Mouse (Mus musculus): ENCODE measurements around the gene Ccdc36. TPM values are rescaled to one million over a fixed set of nuclear protein-coding genes. Genes with fewer than 3 reads are reported as not detected.

Gene Ccdc36
- polyA plus RNA-seq, 2 experiments, result 1.3 to 2.2 TPM

DNA sequence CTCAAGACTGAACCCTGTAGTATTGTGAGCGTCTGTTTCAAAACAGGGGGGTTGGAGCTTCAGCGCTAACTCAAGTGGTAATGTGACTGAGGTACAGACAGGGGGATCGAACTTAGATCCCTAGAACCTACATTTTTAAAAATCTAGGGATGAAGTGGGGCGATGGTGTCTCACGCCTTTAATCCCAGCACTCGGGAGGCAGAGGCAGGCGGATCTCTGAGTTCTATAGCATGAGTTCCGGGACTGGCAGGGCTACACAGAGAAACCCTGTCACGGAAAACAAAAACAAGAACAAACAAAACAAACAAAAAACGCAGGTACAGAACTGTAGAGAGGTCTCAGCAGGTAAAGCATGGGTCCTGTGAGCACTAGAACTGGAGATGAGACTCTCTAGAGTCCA lies 28.7 kb upstream of the Ccdc36 start:
- H3K4me1 ChIP-seq (ENCODE audit: control insufficient read depth, insufficient read depth, low read length), result peaks cover 17% of the 10 kb centered on the region
- no peaks in the 10 kb centered on the region for H3K36me3 ChIP-seq (ENCODE audit: control insufficient read depth, insufficient read depth, low read length)
- no peak for TF ChIP-seq POLR2A (IDR thresholded peaks at IDR 0.05; ENCODE audit: borderline replicate concordance, extremely low read depth, insufficient read depth, insufficient read length)
- no peak overlapping the region for H3K9ac ChIP-seq (ENCODE audit: low read depth, low read length, severe bottlenecking)
- no peaks in the 10 kb centered on the region for H3K9me3 ChIP-seq (ENCODE audit: control insufficient read depth, low read length)
- H3K27ac ChIP-seq (replicated peaks; ENCODE audit: low read depth, low read length), result no peak overlapping the region
- no peak overlapping the region for H3K4me3 ChIP-seq (replicated peaks; ENCODE audit: low read length)
- H3K27me3 ChIP-seq (ENCODE audit: control insufficient read depth, insufficient read depth, low read length), result no peaks in the 10 kb centered on the region
- H3K4me2 ChIP-seq (replicated peaks; ENCODE audit: low read depth, low read length, severe bottlenecking), result no peak overlapping the region
- no peak for DNase-seq (ENCODE audit: low spot score)
- ATAC-seq (ENCODE audit: low FRiP score, low read depth), result no peak
- WGBS, result 86% methylated on average over 10 of the region's 10 CpGs

DNA sequence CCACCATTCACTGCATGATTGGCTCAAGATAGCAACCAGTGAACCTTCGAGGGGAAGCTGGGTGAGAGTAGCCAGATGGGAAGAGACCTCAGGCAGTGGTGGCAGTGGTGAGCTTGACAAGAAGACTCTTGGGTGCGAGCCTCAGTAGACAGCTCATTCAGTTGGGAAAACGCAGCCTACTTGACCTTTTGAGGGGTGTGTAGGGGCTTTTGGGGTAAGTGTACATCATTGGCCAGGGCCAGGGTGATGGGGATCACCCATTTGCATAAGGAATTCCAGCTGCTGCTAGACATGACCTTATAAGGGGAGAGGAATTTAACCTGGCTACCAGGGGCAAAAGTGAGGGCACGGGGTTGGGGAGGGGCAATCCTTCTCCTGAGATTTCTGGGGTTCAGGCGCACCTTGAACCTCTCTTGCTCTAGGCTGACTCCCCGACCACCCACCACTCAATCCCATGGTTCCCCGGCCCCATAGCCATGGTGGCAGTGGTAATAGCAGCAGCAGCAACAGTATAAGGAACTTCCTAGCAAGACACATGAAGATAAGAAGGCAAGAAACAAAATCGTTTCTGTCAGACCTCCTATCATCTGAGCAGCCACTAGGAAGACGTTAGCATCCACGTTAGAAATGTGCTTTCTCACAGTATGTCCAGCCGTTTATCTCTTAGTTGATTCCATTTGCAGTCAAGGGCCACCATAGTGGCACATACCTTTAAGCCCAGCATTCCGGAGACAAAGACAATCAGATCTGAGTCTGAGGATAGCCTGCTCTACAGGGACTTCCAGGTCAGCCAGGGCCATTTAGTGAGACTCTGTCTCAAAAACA lies 27.7 kb upstream of the Ccdc36 start:
- no peak overlapping the region for H3K9ac ChIP-seq (ENCODE audit: low read depth, low read length, severe bottlenecking)
- no peak overlapping the region for H3K27ac ChIP-seq (replicated peaks; ENCODE audit: low read depth, low read length)
- no peak for DNase-seq (ENCODE audit: low spot score)
- peaks cover 17% of the 10 kb centered on the region for H3K4me1 ChIP-seq (ENCODE audit: control insufficient read depth, insufficient read depth, low read length)
- no peaks in the 10 kb centered on the region for H3K27me3 ChIP-seq (ENCODE audit: control insufficient read depth, insufficient read depth, low read length)
- no peaks in the 10 kb centered on the region for H3K36me3 ChIP-seq (ENCODE audit: control insufficient read depth, insufficient read depth, low read length)
- 74% methylated on average over 12 of the region's 12 CpGs for WGBS
- no peaks in the 10 kb centered on the region for H3K9me3 ChIP-seq (ENCODE audit: control insufficient read depth, low read length)
- no peak for TF ChIP-seq POLR2A (IDR thresholded peaks at IDR 0.05; ENCODE audit: borderline replicate concordance, extremely low read depth, insufficient read depth, insufficient read length)
- H3K4me2 ChIP-seq (replicated peaks; ENCODE audit: low read depth, low read length, severe bottlenecking), result no peak overlapping the region
- H3K4me3 ChIP-seq (replicated peaks; ENCODE audit: low read length), result no peak overlapping the region
- no peak for ATAC-seq (ENCODE audit: low FRiP score, low read depth)

DNA sequence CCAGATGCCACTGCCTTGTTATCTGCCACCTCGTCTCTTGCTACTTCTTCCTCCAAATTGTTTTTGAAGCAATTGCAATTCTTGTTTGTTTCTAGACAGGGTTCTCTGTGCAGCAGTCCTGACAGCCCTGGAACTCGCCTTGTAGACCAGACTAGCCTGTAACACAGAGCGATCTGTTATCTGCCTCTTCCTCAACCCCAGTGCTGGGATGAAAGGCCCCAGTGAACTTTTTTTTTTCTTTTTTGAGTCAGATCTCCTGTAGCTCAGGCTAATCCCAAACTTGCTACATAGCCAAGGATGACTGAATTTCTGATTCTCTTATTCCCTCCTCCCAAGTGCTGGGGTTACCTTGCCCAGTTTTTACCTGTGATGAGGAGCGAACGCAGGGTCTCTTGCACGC lies 26.1 kb upstream of the Ccdc36 start:
- Histone ChIP-seq H3K4me3 (replicated peaks; ENCODE audit: low read length) (no peak overlapping the region), H3K9me3 (ENCODE audit: control insufficient read depth, low read length) (no peaks in the 10 kb centered on the region), H3K4me1 (ENCODE audit: control insufficient read depth, insufficient read depth, low read length) (peaks cover 33% of the 10 kb centered on the region), H3K27ac (replicated peaks; ENCODE audit: low read depth, low read length) (no peak overlapping the region), H3K4me2 (replicated peaks; ENCODE audit: low read depth, low read length, severe bottlenecking) (no peak overlapping the region), H3K27me3 (ENCODE audit: control insufficient read depth, insufficient read depth, low read length) (no peaks in the 10 kb centered on the region), H3K9ac (ENCODE audit: low read depth, low read length, severe bottlenecking) (no peak overlapping the region), H3K36me3 (ENCODE audit: control insufficient read depth, insufficient read depth, low read length) (no peaks in the 10 kb centered on the region)
- no peak for DNase-seq (ENCODE audit: low spot score)
- WGBS, result 87% methylated on average over 6 of the region's 6 CpGs
- ATAC-seq (ENCODE audit: low FRiP score, low read depth), result no peak
- TF ChIP-seq POLR2A (IDR thresholded peaks at IDR 0.05; ENCODE audit: borderline replicate concordance, extremely low read depth, insufficient read depth, insufficient read length), result no peak

DNA sequence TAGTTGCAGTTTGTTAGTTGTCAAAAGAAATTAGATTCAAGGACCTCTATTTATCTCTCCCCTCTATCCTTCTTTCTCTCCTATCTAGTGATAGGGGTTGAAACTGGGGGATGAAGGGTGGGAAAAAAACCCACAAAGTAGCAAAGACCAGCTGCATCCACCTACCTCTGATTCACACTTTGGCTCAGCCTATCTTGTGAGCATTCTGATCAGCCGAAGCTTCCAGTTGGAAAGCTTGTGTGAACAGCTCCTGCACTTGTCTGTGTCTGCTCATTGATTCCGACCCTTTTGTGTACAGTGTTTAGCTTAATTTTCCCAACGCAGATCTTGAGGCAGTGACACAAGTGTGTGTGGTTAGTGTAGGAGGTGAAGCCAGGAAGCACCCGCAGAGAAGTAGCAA lies 25.2 kb upstream of the Ccdc36 start:
- Histone ChIP-seq H3K9me3 (ENCODE audit: control insufficient read depth, low read length) (no peaks in the 10 kb centered on the region), H3K36me3 (ENCODE audit: control insufficient read depth, insufficient read depth, low read length) (peaks cover 7% of the 10 kb centered on the region), H3K4me3 (replicated peaks; ENCODE audit: low read length) (peak overlapping the region; percentile 61; the same call in 1 of the 2 replicates), H3K4me1 (ENCODE audit: control insufficient read depth, insufficient read depth, low read length) (peaks cover 33% of the 10 kb centered on the region), H3K9ac (ENCODE audit: low read depth, low read length, severe bottlenecking) (peak overlapping the region; percentile 65), H3K27me3 (ENCODE audit: control insufficient read depth, insufficient read depth, low read length) (no peaks in the 10 kb centered on the region), H3K4me2 (replicated peaks; ENCODE audit: low read depth, low read length, severe bottlenecking) (peak overlapping the region; percentile 76), H3K27ac (replicated peaks; ENCODE audit: low read depth, low read length) (peak overlapping the region; percentile 82)
- ATAC-seq (ENCODE audit: low FRiP score, low read depth) (no peak), DNase-seq (ENCODE audit: low spot score) (no peak)
- TF ChIP-seq POLR2A (IDR thresholded peaks at IDR 0.05; ENCODE audit: borderline replicate concordance, extremely low read depth, insufficient read depth, insufficient read length), result no peak
- 70% methylated on average over 4 of the region's 4 CpGs for WGBS

DNA sequence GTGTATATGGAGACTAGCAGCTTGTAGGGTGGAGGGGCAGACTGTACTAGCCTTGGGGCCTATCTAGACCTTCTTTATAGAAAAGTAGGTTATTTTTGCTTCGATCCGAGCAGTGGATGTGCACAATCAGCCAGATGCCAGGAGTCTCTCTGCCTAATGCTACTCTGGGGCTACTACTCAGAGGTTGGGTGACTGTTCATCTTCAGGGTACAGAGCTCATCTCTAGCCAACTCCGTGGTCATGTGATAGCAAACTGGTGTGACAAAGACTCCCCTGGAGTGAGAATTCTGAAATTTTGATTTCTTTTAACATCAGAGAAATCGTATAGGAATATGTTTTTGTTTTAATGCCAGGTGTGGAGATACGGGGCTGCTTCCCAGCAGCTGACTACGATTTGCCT lies 24.6 kb upstream of the Ccdc36 start:
- TF ChIP-seq POLR2A (IDR thresholded peaks at IDR 0.05; ENCODE audit: borderline replicate concordance, extremely low read depth, insufficient read depth, insufficient read length), result no peak
- Histone ChIP-seq H3K4me1 (ENCODE audit: control insufficient read depth, insufficient read depth, low read length) (peaks cover 33% of the 10 kb centered on the region), H3K9me3 (ENCODE audit: control insufficient read depth, low read length) (no peaks in the 10 kb centered on the region), H3K27ac (replicated peaks; ENCODE audit: low read depth, low read length) (peak overlapping the region; percentile 82), H3K27me3 (ENCODE audit: control insufficient read depth, insufficient read depth, low read length) (no peaks in the 10 kb centered on the region), H3K4me2 (replicated peaks; ENCODE audit: low read depth, low read length, severe bottlenecking) (peak overlapping the region; percentile 76), H3K4me3 (replicated peaks; ENCODE audit: low read length) (peak overlapping the region; percentile 61), H3K36me3 (ENCODE audit: control insufficient read depth, insufficient read depth, low read length) (peaks cover 13% of the 10 kb centered on the region), H3K9ac (ENCODE audit: low read depth, low read length, severe bottlenecking) (peak overlapping the region; percentile 65)
- WGBS, result 29% methylated on average over 6 of the region's 6 CpGs
- no peak for ATAC-seq (ENCODE audit: low FRiP score, low read depth)
- DNase-seq (ENCODE audit: low spot score), result no peak

Data from limb, embryonic 14.5 days (tissue).